Mouse (Mus musculus): ENCODE data around the gene Klhl1. TPM values are rescaled to one million over a fixed set of nuclear protein-coding genes. Genes with fewer than 3 reads are reported as not detected.

The Klhl1 gene
- total RNA-seq (2014; fragmentation: Nextera tagmentation) (not detected in 2 replicates), total RNA-seq (2017) (0.05 and 0.12 TPM in 2 replicates), polyA plus RNA-seq (2012) (not detected in 2 replicates)

- no peak for DNase-seq (ENCODE audit: low spot score)
- no peak within 1 kb of the TSS; the same call in 1 of the 2 replicates for H3K4me3 ChIP-seq (ENCODE audit: low read depth, low read length)
- H3K9me3 ChIP-seq (replicated peaks), result peaks cover 23% of the 10 kb centered on the region
- TF ChIP-seq GATA2 (IDR thresholded peaks at IDR 0.05; ENCODE audit: borderline replicate concordance, low read depth, low read length) (no peak), POLR2AphosphoS5 (IDR thresholded peaks at IDR 0.05; ENCODE audit: insufficient replicate concordance, low read depth, low read length) (no peak), CTCF (IDR thresholded peaks at IDR 0.05; ENCODE audit: low read depth, low read length) (no peak), TAL1 (conservative IDR thresholded peaks at IDR 0.05; ENCODE audit: low read depth, low read length) (no peak), GATA1 (IDR thresholded peaks at IDR 0.05; ENCODE audit: borderline replicate concordance, low read length) (no peak)
- H3K36me3 ChIP-seq (replicated peaks), result no peaks in the 10 kb centered on the region
- no peak for ATAC-seq (ENCODE audit: extremely low read depth, insufficient number of reproducible peaks, low FRiP score, poor library complexity, severe bottlenecking)
- H3K4me1 ChIP-seq (ENCODE audit: insufficient read depth, low read depth, low read length), result no peaks in the 10 kb centered on the region
- no peaks in the 10 kb centered on the region for H3K27me3 ChIP-seq (ENCODE audit: insufficient read depth, low read length)
Measured at GRCm38 (mm10) chr14:96518954-96519682, at the start of gene Klhl1. Gene Klhl1 (minus strand): TSS chr14:96519102.

GRCm38 (mm10) chr14:96553668-96554067, 34.8 kb upstream of the Klhl1 start:
- H3K27me3 ChIP-seq (ENCODE audit: insufficient read depth, low read length), result no peaks in the 10 kb centered on the region
- TF ChIP-seq GATA1 (IDR thresholded peaks at IDR 0.05; ENCODE audit: borderline replicate concordance, low read length), result no peak
- no peak for TF ChIP-seq GATA2 (IDR thresholded peaks at IDR 0.05; ENCODE audit: borderline replicate concordance, low read depth, low read length)
- TF ChIP-seq CTCF (IDR thresholded peaks at IDR 0.05; ENCODE audit: low read depth, low read length), result no peak
- no peak for TF ChIP-seq TAL1 (conservative IDR thresholded peaks at IDR 0.05; ENCODE audit: low read depth, low read length)
- TF ChIP-seq POLR2AphosphoS5 (IDR thresholded peaks at IDR 0.05; ENCODE audit: insufficient replicate concordance, low read depth, low read length), result no peak
- no peaks in the 10 kb centered on the region for H3K4me1 ChIP-seq (ENCODE audit: insufficient read depth, low read depth, low read length)
- H3K36me3 ChIP-seq (replicated peaks), result no peaks in the 10 kb centered on the region
- ATAC-seq (ENCODE audit: extremely low read depth, insufficient number of reproducible peaks, low FRiP score, poor library complexity, severe bottlenecking), result no peak
- no peaks in the 10 kb centered on the region for H3K9me3 ChIP-seq (replicated peaks)
- no peak for DNase-seq (ENCODE audit: low spot score)
- H3K4me3 ChIP-seq (ENCODE audit: low read depth, low read length), result no peak overlapping the region

- Histone ChIP-seq H3K4me3 (ENCODE audit: low read depth, low read length) (no peak overlapping the region; the same call in 1 of the 2 replicates), H3K9me3 (replicated peaks) (peaks cover 21% of the 10 kb centered on the region), H3K4me1 (ENCODE audit: insufficient read depth, low read depth, low read length) (no peaks in the 10 kb centered on the region), H3K36me3 (replicated peaks) (no peaks in the 10 kb centered on the region), H3K27me3 (ENCODE audit: insufficient read depth, low read length) (no peaks in the 10 kb centered on the region)
- ATAC-seq (ENCODE audit: extremely low read depth, insufficient number of reproducible peaks, low FRiP score, poor library complexity, severe bottlenecking) (no peak), DNase-seq (ENCODE audit: low spot score) (no peak)
- TF ChIP-seq POLR2AphosphoS5 (IDR thresholded peaks at IDR 0.05; ENCODE audit: insufficient replicate concordance, low read depth, low read length) (no peak), GATA1 (IDR thresholded peaks at IDR 0.05; ENCODE audit: borderline replicate concordance, low read length) (no peak)
Measured at GRCm38 (mm10) chr14:96518151-96518953, 550 bp downstream of the Klhl1 start.

- ATAC-seq (ENCODE audit: extremely low read depth, insufficient number of reproducible peaks, low FRiP score, poor library complexity, severe bottlenecking) (no peak), DNase-seq (ENCODE audit: low spot score) (no peak)
- no peaks in the 10 kb centered on the region for H3K4me1 ChIP-seq (ENCODE audit: insufficient read depth, low read depth, low read length)
- no peaks in the 10 kb centered on the region for H3K27me3 ChIP-seq (ENCODE audit: insufficient read depth, low read length)
- peaks cover 21% of the 10 kb centered on the region for H3K9me3 ChIP-seq (replicated peaks)
- no peak for TF ChIP-seq GATA2 (IDR thresholded peaks at IDR 0.05; ENCODE audit: borderline replicate concordance, low read depth, low read length)
- TF ChIP-seq CTCF (IDR thresholded peaks at IDR 0.05; ENCODE audit: low read depth, low read length), result no peak
- no peak for TF ChIP-seq GATA1 (IDR thresholded peaks at IDR 0.05; ENCODE audit: borderline replicate concordance, low read length)
- TF ChIP-seq POLR2AphosphoS5 (IDR thresholded peaks at IDR 0.05; ENCODE audit: insufficient replicate concordance, low read depth, low read length), result no peak
- TF ChIP-seq TAL1 (conservative IDR thresholded peaks at IDR 0.05; ENCODE audit: low read depth, low read length), result no peak
- no peaks in the 10 kb centered on the region for H3K36me3 ChIP-seq (replicated peaks)
- no peak overlapping the region for H3K4me3 ChIP-seq (ENCODE audit: low read depth, low read length)
Measured at GRCm38 (mm10) chr14:96517727-96518126, 1.2 kb downstream of the Klhl1 start.

- Histone ChIP-seq H3K27me3 (ENCODE audit: insufficient read depth, low read length) (no peaks in the 10 kb centered on the region), H3K36me3 (replicated peaks) (no peaks in the 10 kb centered on the region), H3K9me3 (replicated peaks) (no peaks in the 10 kb centered on the region), H3K4me3 (ENCODE audit: low read depth, low read length) (no peak overlapping the region), H3K4me1 (ENCODE audit: insufficient read depth, low read depth, low read length) (no peaks in the 10 kb centered on the region)
- ATAC-seq (ENCODE audit: extremely low read depth, insufficient number of reproducible peaks, low FRiP score, poor library complexity, severe bottlenecking) (no peak), DNase-seq (ENCODE audit: low spot score) (no peak)
- TF ChIP-seq CTCF (IDR thresholded peaks at IDR 0.05; ENCODE audit: low read depth, low read length) (no peak), GATA2 (IDR thresholded peaks at IDR 0.05; ENCODE audit: borderline replicate concordance, low read depth, low read length) (no peak), GATA1 (IDR thresholded peaks at IDR 0.05; ENCODE audit: borderline replicate concordance, low read length) (no peak), POLR2AphosphoS5 (IDR thresholded peaks at IDR 0.05; ENCODE audit: insufficient replicate concordance, low read depth, low read length) (no peak), TAL1 (conservative IDR thresholded peaks at IDR 0.05; ENCODE audit: low read depth, low read length) (no peak)
Measured at GRCm38 (mm10) chr14:96499936-96500335, 19.0 kb downstream of the Klhl1 start.

GRCm38 (mm10) chr14:96471812-96472211, 47.1 kb downstream of the Klhl1 start:
- H3K4me3 ChIP-seq (ENCODE audit: low read depth, low read length), result no peak overlapping the region
- H3K36me3 ChIP-seq (replicated peaks), result no peaks in the 10 kb centered on the region
- H3K9me3 ChIP-seq (replicated peaks), result peaks cover 13% of the 10 kb centered on the region
- H3K27me3 ChIP-seq (ENCODE audit: insufficient read depth, low read length), result no peaks in the 10 kb centered on the region
- TF ChIP-seq GATA2 (IDR thresholded peaks at IDR 0.05; ENCODE audit: borderline replicate concordance, low read depth, low read length), result no peak
- no peak for TF ChIP-seq TAL1 (conservative IDR thresholded peaks at IDR 0.05; ENCODE audit: low read depth, low read length)
- no peak for TF ChIP-seq GATA1 (IDR thresholded peaks at IDR 0.05; ENCODE audit: borderline replicate concordance, low read length)
- TF ChIP-seq CTCF (IDR thresholded peaks at IDR 0.05; ENCODE audit: low read depth, low read length), result no peak
- no peak for TF ChIP-seq POLR2AphosphoS5 (IDR thresholded peaks at IDR 0.05; ENCODE audit: insufficient replicate concordance, low read depth, low read length)
- H3K4me1 ChIP-seq (ENCODE audit: insufficient read depth, low read depth, low read length), result no peaks in the 10 kb centered on the region
- ATAC-seq (ENCODE audit: extremely low read depth, insufficient number of reproducible peaks, low FRiP score, poor library complexity, severe bottlenecking), result no peak
- no peak for DNase-seq (ENCODE audit: low spot score)
